Mouse (Mus musculus): ENCODE measurements at regions not wholly inside any gene's neighbourhood (a gene's known extent, or its start where the extent isn't known, plus 50 kb on each side); places are given as distances from the start of the nearest gene placed in this dataset.

DNA sequence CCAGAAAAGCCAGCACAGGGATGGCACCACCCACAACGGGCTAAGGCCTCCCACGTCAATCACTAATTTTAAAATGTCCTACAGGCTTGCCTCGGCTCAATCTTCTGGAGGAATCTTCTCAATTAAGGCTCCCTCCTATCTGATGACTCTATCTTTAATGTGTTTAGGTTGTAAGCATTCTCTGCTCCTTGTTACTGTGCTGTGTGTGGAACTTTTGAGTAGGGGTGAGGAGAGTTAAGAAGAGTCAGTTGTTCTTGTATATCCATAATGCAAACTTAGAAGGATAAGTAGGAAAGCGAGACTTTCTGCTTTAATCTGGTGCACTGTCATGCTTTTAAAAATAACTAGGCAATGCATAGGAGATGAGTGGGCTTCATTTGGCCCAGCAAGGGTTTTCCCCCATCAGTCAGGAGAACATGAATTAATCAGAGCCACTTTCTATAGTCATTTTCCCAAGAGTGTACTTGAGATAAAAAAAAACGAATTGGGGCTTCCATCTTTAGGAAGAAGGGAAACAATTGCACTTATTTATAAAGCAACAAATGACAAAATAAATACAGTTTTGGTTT lies 87.2 kb upstream of the Pfn2 start:
- no peaks in the 10 kb centered on the region; the same call in 1 of the 2 replicates for H3K27me3 ChIP-seq (ENCODE audit: control insufficient read depth, insufficient read depth, low read length)
- no peaks in the 10 kb centered on the region for H3K4me1 ChIP-seq (ENCODE audit: control insufficient read depth, insufficient read depth, low read length)
- no peak overlapping the region for H3K9ac ChIP-seq (ENCODE audit: low read depth, low read length)
- intact Hi-C loops (cut with DNase I) = no loop called here
- TF ChIP-seq EP300 (IDR thresholded peaks at IDR 0.05; ENCODE audit: insufficient read depth, low read depth, low read length) (no peak), POLR2A (IDR thresholded peaks at IDR 0.05; ENCODE audit: insufficient read depth, low read depth, low read length) (no peak), CTCF (IDR thresholded peaks at IDR 0.05) (no peak)
- H3K27ac ChIP-seq = no peak overlapping the region
- no peaks in the 10 kb centered on the region for H3K36me3 ChIP-seq (ENCODE audit: control insufficient read depth, insufficient read depth, low read length)
- H3K4me3 ChIP-seq = no peak overlapping the region
- 65% methylated on average over 5 of the region's 5 CpGs for WGBS
- no peaks in the 10 kb centered on the region for H3K79me2 ChIP-seq (replicated peaks; ENCODE audit: control insufficient read depth, insufficient read depth, low read length)
- no peak for DNase-seq

DNA sequence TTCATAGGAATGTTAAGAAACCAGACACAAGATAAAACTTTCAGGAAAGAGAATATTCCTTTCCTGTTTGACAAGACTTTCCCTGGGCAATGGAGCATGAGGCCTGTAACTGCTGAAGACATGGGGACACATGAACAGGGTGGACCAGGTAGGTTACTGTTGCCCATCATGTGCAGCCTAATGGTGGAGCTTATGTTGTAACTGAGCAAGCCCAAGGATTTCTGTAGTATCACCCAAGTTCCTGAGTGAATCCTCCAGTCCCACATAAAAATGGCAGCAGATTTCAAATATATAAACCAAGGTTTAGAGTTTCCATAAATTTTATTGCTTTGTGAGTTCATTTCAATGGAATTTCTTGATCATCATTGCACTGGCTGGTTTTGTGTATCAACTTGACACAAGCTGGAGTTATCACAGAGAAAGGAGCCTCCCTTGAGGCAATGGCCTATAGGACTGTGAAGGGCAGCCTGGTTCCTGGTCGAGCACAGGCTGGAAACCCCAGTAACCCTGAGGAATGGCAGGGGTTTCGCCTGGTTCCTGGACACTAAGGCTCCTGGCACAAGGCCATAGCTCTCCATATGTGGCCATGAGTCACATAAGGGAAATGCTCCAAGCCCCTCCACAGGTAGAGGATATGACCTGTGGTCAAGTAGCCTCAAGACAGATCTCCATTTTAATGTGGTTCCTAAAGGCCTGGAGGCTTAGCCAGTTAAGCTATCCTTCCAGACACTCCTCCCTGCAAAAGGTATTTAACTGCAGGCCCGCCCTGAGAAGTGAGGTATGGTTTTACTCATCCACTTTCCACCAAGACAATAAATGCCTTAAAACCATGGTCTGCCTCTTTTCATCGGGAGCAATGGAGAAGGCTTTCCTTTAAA lies 92.9 kb upstream of the Pfn2 start:
- no peak overlapping the region for H3K4me3 ChIP-seq
- no peaks in the 10 kb centered on the region for H3K79me2 ChIP-seq (replicated peaks; ENCODE audit: control insufficient read depth, insufficient read depth, low read length)
- no peak for DNase-seq
- no peak overlapping the region for H3K27ac ChIP-seq
- H3K36me3 ChIP-seq (ENCODE audit: control insufficient read depth, insufficient read depth, low read length) = no peaks in the 10 kb centered on the region
- 74% methylated on average over 4 of the region's 4 CpGs for WGBS
- H3K9ac ChIP-seq (ENCODE audit: low read depth, low read length) = no peak overlapping the region
- intact Hi-C loops (cut with DNase I) = no loop called here
- H3K4me1 ChIP-seq (ENCODE audit: control insufficient read depth, insufficient read depth, low read length) = no peaks in the 10 kb centered on the region
- H3K27me3 ChIP-seq (ENCODE audit: control insufficient read depth, insufficient read depth, low read length) = no peaks in the 10 kb centered on the region
- TF ChIP-seq POLR2A (IDR thresholded peaks at IDR 0.05; ENCODE audit: insufficient read depth, low read depth, low read length) = no peak
- no peak for TF ChIP-seq EP300 (IDR thresholded peaks at IDR 0.05; ENCODE audit: insufficient read depth, low read depth, low read length)
- no peak for TF ChIP-seq CTCF (IDR thresholded peaks at IDR 0.05)

DNA sequence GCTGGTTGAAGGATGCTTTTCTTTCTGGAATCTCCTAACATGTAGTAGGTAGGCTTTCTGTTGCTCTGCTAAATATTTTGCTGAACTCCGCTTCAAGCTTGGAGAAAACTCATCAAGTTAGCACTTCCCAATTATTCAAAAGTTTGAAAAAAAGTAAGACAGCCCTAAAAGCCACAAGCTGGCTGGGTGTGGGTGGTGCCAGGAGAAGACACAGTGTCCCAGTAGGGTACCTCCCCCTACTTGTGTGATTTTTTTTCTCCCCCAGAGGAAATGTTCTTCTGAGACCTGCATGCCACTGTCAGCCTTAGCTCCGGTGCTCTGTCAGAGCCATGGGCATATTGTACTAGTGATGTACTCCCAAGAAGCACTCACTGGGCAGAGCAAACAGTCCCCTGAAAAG lies 96.8 kb upstream of the Pfn2 start:
- TF ChIP-seq CTCF (IDR thresholded peaks at IDR 0.05) (no peak), POLR2A (IDR thresholded peaks at IDR 0.05; ENCODE audit: insufficient read depth, low read depth, low read length) (no peak), EP300 (IDR thresholded peaks at IDR 0.05; ENCODE audit: insufficient read depth, low read depth, low read length) (no peak)
- 74% methylated on average over 2 of the region's 2 CpGs for WGBS
- no peaks in the 10 kb centered on the region for H3K4me1 ChIP-seq (ENCODE audit: control insufficient read depth, insufficient read depth, low read length)
- H3K79me2 ChIP-seq (replicated peaks; ENCODE audit: control insufficient read depth, insufficient read depth, low read length) = no peaks in the 10 kb centered on the region
- DNase-seq = no peak
- H3K27ac ChIP-seq = no peak overlapping the region
- H3K36me3 ChIP-seq (ENCODE audit: control insufficient read depth, insufficient read depth, low read length) = no peaks in the 10 kb centered on the region
- H3K4me3 ChIP-seq = no peak overlapping the region
- intact Hi-C loops (cut with DNase I) = no loop called here
- H3K27me3 ChIP-seq (ENCODE audit: control insufficient read depth, insufficient read depth, low read length) = no peaks in the 10 kb centered on the region
- no peak overlapping the region for H3K9ac ChIP-seq (ENCODE audit: low read depth, low read length)

DNA sequence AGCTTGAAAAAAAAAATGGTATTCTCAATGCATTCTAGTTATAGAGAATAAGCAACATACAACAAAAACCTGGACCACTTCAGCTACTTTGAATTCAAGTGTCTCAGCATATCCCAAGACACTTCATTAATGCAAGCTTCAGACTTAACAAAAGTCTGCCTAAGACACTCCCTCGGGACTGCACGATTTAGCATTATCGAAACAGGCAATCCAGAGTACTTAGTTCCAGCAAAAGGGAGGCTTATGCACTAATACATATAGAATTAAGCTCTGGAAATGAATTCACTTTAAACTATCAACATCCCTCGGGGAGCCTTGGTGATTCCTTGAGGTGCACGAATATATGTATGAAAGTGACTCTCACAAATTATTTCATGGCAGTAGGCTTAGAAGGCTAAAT lies 97.9 kb upstream of the Pfn2 start:
- Histone ChIP-seq H3K4me3 (no peak overlapping the region), H3K9ac (ENCODE audit: low read depth, low read length) (no peak overlapping the region), H3K27ac (no peak overlapping the region), H3K36me3 (ENCODE audit: control insufficient read depth, insufficient read depth, low read length) (no peaks in the 10 kb centered on the region), H3K4me1 (ENCODE audit: control insufficient read depth, insufficient read depth, low read length) (no peaks in the 10 kb centered on the region; the same call in 1 of the 2 replicates), H3K27me3 (ENCODE audit: control insufficient read depth, insufficient read depth, low read length) (no peaks in the 10 kb centered on the region), H3K79me2 (replicated peaks; ENCODE audit: control insufficient read depth, insufficient read depth, low read length) (no peaks in the 10 kb centered on the region)
- intact Hi-C loops (cut with DNase I) = no loop called here
- DNase-seq = no peak
- WGBS = 87% methylated on average over 5 of the region's 5 CpGs
- TF ChIP-seq EP300 (IDR thresholded peaks at IDR 0.05; ENCODE audit: insufficient read depth, low read depth, low read length) (no peak), POLR2A (IDR thresholded peaks at IDR 0.05; ENCODE audit: insufficient read depth, low read depth, low read length) (no peak), CTCF (IDR thresholded peaks at IDR 0.05) (no peak)

DNA sequence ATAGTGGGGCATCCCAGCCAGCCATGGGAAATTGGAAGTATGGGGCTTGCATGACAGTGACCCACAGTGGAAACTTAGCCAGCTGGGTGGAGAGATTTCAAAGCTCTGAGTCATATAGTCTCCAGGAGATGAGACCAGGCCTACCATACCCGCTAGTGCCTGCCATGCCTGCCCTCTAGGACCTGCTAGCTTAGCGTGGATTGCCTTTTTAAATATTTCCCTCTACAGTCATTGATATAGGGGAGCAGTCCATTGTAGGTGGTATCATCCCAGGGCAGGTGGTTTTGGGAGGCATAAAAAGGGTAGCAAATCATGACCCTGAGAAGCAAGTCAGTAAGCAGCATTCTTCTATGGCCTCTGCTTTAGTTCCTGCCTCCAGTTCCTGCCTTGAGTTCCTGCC lies 99.5 kb upstream of the Pfn2 start:
- H3K36me3 ChIP-seq (ENCODE audit: control insufficient read depth, insufficient read depth, low read length) = no peaks in the 10 kb centered on the region
- no peak overlapping the region for H3K27ac ChIP-seq
- DNase-seq = no peak
- intact Hi-C loops (cut with DNase I) = no loop called here
- TF ChIP-seq POLR2A (IDR thresholded peaks at IDR 0.05; ENCODE audit: insufficient read depth, low read depth, low read length) (no peak), EP300 (IDR thresholded peaks at IDR 0.05; ENCODE audit: insufficient read depth, low read depth, low read length) (no peak), CTCF (IDR thresholded peaks at IDR 0.05) (no peak)
- no peak overlapping the region for H3K9ac ChIP-seq (ENCODE audit: low read depth, low read length)
- WGBS = 93% methylated on average over 2 of the region's 2 CpGs
- no peaks in the 10 kb centered on the region; the same call in 1 of the 2 replicates for H3K4me1 ChIP-seq (ENCODE audit: control insufficient read depth, insufficient read depth, low read length)
- no peaks in the 10 kb centered on the region for H3K27me3 ChIP-seq (ENCODE audit: control insufficient read depth, insufficient read depth, low read length)
- H3K79me2 ChIP-seq (replicated peaks; ENCODE audit: control insufficient read depth, insufficient read depth, low read length) = no peaks in the 10 kb centered on the region
- H3K4me3 ChIP-seq = no peak overlapping the region

DNA sequence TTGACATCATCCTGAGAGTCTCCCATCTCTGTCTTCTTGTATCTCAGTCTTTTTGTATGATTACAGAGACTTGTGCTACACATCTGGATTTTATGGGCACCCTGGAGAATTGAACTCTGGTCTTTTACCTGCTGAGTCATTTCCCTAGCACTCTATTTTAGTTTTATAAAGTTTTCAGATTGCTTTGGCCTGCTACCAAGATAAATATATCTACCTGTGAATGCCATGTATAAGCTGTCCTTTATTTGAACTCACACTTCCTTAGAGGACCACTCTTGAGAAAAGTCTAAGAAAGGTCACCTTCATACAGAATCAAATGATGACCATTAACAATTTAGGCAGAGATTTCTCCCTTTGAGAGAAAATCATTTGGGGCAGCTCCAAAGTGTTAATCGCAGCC lies 100.8 kb upstream of the Pfn2 start:
- 82% methylated on average over 1 of the region's 1 CpGs for WGBS
- H3K4me3 ChIP-seq = no peak overlapping the region
- H3K9ac ChIP-seq (ENCODE audit: low read depth, low read length) = no peak overlapping the region
- H3K27ac ChIP-seq = no peak overlapping the region
- no peaks in the 10 kb centered on the region for H3K79me2 ChIP-seq (replicated peaks; ENCODE audit: control insufficient read depth, insufficient read depth, low read length)
- H3K27me3 ChIP-seq (ENCODE audit: control insufficient read depth, insufficient read depth, low read length) = no peaks in the 10 kb centered on the region
- H3K36me3 ChIP-seq (ENCODE audit: control insufficient read depth, insufficient read depth, low read length) = no peaks in the 10 kb centered on the region
- TF ChIP-seq EP300 (IDR thresholded peaks at IDR 0.05; ENCODE audit: insufficient read depth, low read depth, low read length) = no peak
- no peak for TF ChIP-seq POLR2A (IDR thresholded peaks at IDR 0.05; ENCODE audit: insufficient read depth, low read depth, low read length)
- no peak for TF ChIP-seq CTCF (IDR thresholded peaks at IDR 0.05)
- H3K4me1 ChIP-seq (ENCODE audit: control insufficient read depth, insufficient read depth, low read length) = no peaks in the 10 kb centered on the region; the same call in 1 of the 2 replicates
- no peak for DNase-seq
- intact Hi-C loops (cut with DNase I) = no loop called here
